Mouse (Mus musculus) brain, embryonic 18.5 days (tissue): ENCODE data around the gene Fto.

Source experiments
- DNase-seq: peaks from one replicate; pipeline ENCODE4 v3.0.0-alpha.2; 2012; ENCODE audit warnings: low read depth, low spot score

Fto gene

DNA sequence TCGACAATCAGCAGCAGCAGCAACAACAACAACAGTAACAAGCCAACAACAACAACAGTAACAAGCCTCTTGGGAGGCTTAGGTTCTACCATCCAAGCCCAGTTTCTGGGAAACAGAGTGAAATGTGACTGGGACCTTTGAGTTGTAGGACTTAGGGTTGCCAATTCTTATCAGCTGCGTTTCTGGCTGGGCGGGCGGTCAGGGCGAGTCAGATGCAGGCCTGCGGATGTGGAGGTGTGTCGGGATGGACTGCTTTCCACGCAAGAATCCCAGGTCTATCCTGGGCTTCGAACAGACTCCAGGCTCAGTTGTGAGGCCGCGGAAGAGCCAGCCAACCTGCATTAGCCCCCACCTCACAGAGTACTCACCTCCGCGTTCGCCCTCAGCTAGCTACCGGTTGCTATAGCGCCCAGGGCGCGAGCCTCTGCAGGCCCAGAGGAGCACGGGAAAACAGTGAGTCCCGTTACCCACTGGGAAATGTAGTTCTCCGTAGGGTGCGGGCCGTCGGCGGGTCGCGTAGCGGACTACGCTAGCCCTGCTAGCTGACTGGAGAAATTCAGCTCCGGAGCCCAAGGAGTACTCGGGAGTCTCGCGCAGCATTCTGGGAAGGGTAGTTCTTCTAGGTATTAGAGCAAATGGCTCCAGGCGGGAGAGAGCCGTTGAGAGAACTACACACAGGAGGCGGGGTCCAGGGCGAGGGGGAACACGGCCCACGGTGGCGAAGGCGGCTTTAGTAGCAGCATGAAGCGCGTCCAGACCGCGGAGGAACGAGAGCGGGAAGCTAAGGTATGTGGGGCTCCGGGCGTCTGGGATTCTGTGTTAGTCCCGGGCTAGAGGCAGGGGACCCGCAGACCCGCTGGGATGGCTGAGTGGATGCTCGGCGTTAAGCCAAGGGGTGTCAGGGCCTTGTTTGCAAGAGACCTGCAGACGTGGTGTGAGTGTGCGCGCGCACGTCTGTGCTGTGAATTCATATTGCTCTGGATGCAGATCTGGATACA, at the start of gene Fto, which contains the start of gene Rpgrip1l:
Gene Fto (plus strand): TSS at position 691 of the 998 bp plus-strand sequence.
Gene Rpgrip1l (minus strand): TSS at position 428 of the 998 bp plus-strand sequence.
- peak; percentile 99 for DNase-seq

DNA sequence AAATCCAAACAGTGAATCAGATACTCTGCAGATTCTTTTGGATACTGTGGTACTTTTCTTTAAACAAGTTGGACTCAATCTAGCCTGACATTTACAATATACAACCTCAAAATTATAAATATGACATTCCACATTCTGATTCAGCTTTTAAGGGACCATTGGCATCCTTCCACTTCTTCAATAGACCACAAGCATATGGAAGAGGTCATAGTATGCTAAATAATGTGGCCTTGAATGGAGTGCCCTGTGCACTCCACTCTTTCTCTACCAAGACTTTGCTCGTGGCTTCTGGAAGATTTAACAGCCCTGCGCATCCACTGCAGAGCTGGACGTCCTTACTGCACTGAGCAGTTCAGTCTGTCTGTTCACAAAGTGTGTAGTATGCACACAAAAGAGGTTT, 49.4 kb upstream of the Fto start:
- DNase-seq, result no peak

DNA sequence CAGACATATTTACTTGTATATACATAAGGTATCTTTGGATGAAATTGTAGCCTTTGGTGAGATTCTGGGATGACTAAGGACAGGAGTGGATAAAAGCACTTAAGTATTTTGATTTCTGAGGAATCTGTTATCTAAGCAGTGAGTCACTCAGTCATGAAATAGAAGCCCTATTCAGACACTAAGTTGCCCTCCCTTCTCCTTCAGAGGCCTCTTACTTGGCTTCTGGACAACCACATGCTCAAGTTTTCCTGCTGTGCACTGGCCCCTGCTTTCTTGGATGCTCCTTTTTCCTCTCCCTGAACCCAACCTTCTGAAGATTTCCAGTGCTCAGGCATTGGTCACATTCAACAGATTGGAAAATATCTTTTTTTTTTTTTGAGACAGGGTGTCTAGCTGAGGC, 48.8 kb upstream of the Fto start:
- DNase-seq, result no peak

DNA sequence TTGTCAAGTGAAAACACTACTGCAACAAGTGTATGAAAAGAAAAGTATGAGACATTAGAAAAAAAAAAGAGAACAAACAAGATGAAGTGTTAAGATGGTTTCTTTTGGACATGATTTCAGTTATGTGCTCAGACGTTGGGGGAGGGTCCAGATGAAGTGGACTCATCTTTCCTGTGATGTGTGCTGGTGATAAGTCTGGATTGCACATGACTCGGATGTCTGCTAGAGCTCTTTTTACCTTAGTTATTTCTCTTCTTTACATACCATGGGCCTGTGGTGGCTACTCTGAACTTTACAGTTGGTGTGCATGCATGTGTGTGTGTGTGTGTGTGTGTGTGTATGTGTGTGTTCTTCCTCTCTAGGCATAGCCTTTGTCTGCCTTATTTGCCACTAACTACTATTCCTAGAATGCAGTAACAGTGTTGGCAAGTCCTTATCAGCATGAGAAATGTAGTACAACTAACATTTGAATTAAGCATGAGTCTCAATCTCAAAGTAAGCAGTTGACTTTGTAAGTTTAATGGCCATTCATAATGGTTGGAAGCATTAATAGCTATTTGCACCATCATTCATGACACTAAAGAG, 43.9 kb upstream of the Fto start:
- no peak for DNase-seq

DNA sequence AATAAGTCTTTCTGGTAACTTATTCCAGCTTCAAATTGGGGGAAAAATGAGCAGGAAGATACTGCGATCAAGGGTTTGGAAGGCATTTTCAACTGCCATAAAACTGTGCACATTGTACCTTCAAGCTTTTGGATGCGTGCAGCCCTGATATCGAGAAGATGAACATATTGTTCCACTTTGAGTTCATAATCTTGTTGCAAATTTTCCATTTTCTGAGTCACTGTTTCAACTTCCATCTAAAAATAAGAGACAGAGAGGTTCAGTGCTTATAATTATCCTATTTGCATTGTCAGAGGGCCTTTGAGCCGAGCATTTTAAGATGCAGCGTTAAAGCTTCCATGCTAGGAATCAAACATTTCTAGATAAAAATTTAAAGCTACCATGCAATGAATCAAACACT, 39.8 kb upstream of the Fto start:
- no peak for DNase-seq

DNA sequence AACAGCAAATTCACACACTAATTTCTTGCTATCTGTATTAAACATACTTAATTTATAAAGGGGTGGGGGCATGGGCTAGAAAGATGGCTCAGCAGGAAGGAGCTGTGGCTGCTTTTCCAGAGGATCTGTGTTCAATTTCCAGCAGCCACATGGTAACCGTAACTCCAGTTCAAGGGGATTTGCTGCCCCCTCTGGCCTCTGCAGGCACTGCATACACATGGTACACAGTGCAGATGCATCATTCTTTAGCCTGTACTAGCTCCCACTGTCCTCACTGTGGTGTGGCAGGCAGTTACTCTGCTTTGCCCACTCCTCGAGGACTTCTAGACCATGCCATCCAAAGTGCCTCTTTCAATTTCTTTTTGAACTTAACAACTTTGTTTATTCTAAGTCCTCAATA, 37.0 kb upstream of the Fto start:
- no peak for DNase-seq

DNA sequence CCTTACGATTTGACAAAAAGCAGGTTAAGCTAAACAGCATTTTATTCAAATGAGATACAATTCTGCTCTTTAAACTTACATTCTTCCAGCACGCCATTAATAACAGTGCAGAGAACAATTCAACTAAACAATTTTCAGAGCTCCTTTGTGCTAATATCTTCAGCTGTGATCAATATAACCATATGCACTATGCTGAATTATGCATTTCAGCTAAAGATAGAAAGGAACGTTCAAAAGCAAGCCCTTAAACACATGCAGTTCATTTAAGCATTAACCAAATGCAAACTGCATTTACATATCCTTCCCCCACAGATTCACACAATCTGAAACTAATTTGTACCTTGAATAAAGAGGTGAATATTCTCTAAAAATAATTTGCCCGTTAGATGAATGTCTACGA, 35.3 kb upstream of the Fto start:
- DNase-seq, result peak; percentile 14

DNA sequence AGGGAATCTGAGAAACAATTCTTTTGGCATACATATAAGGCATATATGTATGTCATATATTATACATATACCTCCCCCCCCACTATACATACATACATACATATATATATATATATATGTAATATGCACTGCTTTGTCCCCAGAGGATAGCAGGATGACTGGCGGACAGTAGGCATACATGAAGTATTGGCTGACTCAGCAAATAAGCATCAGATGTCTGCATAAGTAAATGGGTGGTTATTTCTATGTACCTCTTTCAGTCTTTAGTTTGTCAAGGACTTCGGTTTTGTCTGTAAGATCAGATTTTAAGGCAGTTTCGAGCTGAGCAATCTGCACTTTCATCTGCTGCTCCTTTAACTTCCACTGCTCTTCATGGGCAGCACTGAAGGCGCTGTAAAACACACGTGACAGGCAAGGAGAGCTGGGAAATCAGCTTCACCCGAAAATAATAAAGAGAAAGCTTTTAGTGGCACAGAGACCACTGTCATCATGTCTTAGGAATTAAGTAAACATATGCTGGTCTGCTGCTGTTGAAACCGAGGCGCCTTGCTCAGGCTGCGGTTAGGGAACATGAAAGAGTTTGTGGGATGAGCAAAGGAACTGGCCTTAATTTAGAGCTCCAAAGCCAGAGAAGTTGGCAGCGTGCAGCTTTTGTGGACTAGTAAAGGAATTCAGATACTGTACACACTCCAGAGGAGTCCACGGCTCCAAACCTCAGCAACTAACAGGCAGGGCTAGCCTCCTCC, 32.7 kb upstream of the Fto start:
- DNase-seq, result no peak

DNA sequence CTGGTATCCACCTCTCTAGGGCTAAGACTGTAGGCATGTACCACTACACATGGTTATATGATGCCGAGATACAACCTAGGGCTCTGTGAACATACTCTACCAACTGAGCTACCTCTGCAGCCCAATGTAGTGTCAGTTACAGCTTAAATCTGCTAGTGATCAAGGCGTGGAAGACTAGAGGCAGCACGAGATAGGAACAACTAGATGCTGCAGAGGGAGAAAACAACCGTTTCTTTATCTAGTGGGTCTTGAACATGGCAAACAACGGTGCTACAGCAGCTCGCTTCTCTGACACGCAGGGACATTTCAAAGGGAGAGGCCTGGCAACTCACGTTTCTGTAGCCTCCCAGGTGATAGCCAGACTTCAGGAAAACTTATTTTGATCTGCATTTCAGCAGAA, 31.8 kb upstream of the Fto start:
- DNase-seq, result no peak

DNA sequence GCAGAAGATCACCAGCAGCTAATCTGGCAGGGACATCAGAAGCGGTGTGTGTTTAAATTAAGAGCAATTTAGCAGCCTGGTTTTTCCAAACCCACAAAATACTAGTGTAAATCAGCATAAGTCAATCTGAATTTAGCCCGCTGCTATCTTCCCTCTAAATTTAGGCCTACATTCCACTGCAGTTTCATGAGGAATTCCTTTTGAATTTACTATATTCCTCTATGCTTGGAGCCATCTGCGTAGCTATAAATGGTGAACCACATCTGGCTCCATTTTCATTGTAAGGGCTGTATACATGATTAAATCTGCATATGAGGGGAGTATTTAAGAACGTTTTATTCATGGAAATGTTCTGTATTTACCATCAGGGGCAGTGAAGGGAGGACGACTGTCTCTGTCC, 30.7 kb upstream of the Fto start:
- peak; percentile 12 for DNase-seq

DNA sequence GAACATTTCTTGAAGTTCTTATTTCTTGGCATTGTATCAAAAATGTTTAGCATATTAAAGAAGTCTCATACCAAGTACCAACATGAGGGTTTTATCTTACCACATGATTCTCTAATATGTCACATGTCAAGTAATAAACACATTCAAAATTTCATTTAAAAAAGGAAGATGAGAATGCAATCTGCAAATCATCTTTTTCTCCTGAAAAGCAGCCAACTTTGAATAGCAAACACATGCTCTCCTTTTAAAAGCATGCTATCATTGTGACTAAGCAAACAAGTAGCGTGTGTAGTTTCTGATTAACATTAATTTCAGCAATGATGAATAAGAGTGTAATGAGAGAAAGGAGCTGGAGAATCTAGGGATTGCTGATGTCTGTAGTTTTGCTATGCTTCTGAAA, 29.5 kb upstream of the Fto start:
- peak; percentile 16 for DNase-seq

DNA sequence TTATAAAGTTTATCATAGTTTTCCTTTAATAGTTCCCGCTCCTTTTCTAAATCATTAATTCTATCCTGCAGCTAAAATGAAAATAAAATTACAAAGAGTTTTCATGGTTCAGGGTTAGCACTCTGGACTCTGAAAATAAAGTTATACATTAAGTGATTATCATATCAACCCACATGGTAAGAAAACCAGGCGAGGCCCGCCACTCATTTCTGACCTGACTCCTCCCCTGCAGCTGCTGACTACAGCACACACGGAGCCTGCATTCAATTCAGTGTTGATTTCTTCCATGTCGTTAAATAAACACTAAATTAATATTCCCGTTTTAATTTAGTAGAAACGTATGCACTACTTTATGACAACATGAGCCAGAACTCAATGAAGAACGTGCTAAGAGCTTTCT, 27.1 kb upstream of the Fto start:
- DNase-seq, result no peak

DNA sequence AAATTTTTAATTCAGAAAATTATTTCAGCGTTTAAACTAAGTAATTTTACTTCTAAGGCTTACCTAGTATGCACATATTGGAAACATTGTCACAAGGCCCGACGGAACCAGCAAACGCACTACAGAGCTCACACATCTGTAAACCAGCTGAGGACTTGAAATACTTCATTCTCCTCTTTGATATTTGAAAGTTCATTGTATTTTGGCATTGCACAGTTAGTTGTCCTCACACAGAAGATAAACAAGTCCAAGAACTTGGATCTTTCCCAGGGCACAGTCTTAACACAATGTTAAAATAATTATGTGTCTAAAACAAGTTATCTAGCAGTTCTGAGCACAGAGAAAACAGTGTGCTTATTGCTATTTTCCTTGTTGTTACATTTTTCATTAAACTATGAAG, 22.7 kb upstream of the Fto start:
- DNase-seq, result no peak

DNA sequence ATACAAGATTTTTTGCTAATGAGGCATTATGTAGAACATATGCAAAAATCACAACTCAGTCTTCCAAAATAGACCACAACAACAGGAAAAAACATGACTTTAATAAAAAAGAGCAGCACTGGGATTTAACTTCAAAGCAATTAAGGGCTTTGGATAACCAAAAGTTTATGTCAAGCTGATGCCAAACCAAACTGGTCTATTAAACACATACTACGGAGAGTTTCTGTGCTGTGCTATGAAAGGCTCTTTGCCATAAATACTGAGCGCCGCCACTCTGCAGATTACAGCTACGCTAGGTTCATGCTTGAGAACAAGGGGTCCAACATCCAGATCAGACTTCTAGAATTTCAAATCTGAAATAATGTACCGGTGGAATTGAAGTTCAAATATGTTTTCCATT, 17.5 kb upstream of the Fto start:
- DNase-seq, result no peak

DNA sequence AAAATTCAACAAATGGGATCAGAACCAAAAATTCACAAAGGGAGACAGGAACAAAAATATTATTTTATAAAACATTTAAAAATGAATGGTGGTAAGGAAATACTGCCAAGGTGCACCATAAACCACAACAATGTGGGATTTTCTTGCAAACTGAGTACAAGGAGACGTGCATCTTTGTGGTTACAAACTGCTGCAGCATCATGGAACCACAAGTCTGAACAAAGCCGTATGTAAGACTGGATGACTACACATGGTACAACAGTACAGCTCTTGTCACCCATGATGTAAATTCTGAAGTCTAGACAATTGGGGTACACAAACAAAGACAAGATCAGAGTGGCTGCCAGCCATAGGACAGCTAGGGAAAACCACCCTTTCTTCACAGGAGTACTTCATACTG, 14.7 kb upstream of the Fto start:
- DNase-seq, result no peak

DNA sequence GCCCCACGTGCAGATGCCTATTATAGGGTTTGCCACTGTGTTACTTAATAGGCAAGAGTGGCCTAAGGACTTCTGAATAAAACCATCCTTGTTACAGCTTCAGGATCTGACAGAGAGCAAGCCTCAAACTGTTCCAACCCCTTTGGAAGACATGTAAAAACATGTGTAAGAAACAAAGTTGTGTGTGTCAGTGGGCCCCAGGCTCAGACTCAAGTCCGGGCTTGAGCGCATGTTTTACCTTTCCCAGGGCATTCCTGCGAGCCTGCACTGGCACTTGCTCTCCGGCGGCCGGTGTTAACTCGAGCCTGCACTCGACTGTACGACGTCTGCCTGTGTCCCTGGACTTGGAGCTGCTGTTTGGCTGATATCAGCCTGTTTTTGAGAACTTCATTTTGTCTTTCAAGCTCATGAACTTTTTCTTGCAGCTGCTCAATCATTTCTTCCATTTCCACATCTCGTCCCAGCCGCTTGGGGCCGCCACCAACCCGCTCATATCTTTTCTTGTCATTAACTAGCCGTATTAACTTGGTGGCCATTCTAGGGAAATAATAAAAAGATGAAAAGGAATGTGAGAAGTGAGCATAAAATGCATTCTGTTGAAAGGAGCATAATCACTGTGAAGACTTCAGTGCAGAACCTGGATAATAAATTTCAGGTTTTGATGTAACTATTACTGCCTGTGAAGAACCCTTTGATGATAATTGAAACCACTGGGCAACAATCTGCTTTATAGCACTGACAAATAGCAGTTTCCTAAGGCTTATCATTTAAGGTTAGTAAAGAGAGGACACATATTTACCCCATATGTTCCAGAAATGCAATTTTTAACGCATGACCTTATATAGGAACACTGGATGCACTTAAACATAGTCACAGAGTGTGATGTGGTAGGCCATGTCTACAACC, 8.6 kb upstream of the Fto start:
- DNase-seq, result no peak

DNA sequence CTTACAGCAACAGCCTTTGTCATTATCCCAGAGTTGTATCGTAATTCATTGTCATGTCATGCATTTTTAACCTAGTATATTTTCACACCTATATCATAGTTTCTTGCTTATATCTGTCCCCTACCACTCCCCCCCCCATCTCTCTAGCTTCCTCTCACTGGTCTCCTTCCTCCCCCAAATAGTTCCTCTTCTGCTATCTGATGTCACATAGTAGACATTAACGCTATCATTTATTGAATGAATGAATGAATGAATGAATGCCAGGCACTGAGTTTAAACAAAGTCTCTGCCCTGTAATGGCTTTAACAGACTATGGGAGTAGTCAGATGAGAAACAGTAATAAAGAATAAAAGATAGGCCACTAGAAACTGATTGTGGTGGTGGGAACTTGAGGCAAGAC, 983 bp upstream of the Fto start:
- DNase-seq, result no peak

DNA sequence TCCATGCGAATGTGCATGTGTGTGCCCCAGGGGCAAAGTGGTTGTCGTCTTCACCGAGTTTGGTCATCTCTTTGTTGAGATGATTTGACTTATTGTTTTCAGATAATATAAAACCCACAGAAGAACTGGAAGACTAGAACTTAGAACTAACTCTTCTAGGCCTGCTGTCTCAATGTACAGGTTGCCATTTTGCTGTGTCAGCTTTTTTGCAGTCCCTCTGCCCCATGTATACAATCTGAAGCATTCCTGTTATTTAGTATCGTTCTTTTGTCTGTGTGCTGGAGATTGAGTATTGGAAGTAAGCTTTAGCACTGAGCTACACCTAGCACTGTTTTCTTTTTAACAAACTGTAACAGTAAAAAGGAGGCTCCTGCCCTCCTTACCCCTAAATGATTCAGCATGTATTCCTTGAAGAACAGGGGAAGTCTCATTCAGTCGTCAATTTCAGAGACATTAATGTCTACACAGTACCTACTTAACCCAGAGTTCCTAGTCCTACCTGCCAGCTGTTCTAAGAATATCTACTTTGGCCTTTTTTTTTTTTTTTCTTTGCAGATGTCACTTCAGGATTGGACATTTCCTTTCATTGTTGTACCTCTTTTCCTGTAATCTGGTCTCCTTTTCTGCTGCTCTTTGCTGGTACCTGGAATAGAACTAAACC, 4.4 kb downstream of the Fto start:
- DNase-seq, result no peak

DNA sequence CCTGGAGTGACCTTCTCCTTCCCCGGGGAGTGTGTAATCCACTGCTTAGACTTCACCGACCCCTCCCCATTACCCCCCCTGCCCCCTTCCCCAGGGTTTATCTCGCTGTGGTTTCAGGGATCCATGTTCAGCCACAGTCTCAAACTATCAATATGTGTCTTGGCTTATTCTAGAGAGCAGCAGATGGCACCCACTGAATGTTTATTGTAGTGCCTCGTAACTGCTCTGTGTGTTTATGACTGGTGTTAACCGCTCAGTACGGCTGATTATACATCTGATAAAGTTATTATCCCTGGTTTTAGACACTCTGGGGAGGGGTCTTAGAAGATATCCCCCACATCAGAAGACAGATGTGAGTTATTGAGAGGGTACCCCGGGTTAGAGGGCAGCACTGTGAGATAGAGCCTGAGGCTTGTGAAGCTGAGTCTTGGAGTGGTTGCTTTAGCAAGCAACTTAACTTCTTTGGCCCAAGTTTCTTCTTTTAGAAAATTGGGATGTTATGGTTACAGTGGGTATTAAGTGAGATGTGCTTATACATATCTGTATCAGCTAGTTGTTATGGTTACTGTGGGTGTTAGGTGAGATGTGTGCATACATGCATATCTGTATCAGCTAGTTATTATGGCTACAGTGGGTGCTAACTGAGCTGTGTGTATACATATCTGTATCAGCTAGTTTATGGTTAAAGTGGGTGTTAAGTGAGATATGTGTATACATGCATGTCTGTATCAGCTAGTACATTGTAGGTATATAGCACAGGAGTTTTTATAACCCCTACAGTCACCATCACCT, 5.8 kb downstream of the Fto start:
- DNase-seq, result no peak

DNA sequence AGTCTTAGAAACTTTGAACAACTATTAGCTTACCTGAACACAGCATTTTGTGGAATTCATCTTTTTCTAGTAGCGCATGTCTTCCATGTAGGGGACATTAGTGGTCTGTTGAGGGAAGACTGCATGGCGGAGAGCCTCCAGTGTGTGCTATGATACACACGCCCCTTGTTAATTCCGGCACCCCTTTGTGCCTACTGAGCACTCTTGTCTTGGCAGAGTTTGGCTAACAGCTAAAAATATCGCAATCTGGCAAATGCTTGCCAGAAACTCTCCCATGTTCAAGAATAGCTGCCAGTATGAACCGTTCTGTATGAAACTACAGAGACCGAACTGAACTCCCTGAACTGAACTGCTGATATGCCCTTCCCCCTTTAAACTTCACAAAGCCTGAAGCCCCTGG, 10.2 kb downstream of the Fto start:
- no peak for DNase-seq
